Mouse (Mus musculus) CH12.LX (cell line): ENCODE data around the gene Krtap3-2. TPM values are rescaled to one million over a fixed set of nuclear protein-coding genes. Genes with fewer than 3 reads are reported as not detected.
"Not testable (repeated sequence)": the region's sequence is repeated elsewhere in the genome, so short reads cannot be mapped to it uniquely, and the experiment has no call there.

Source experiments
- DNase-seq: peaks from one replicate; pipeline ENCODE4 v3.0.0-alpha.2; 2013; ENCODE audit errors: extremely low read depth
- H3K27ac ChIP-seq: 2 replicates; pipeline ENCODE4 v1.5.1; 2012; ENCODE audit warnings: low read depth, mild to moderate bottlenecking, control low read depth, moderate library complexity; ENCODE audit not compliant: insufficient read depth
- H3K27me3 ChIP-seq: replicated peaks from 2 replicates; pipeline ENCODE3; 2012; ENCODE audit warnings: inconsistent platforms
- H3K36me3 ChIP-seq, 2 experiments: replicated peaks in 1 of 2; 2 replicates each; pipeline versions ENCODE3 to v1.6.1; 2012; ENCODE audit warnings: inconsistent platforms in 1 of 2, low read length in 1 of 2, mild to moderate bottlenecking in 1 of 2, mixed read lengths in 1 of 2, moderate library complexity in 1 of 2; ENCODE audit not compliant: control insufficient read depth in 1 of 2, insufficient read depth in 1 of 2
- H3K4me1 ChIP-seq, 2 experiments: 2 replicates each; pipeline ENCODE4 v1.6.1; 2012; ENCODE audit warnings: inconsistent platforms in 1 of 2, moderate library complexity in 1 of 2; ENCODE audit not compliant: insufficient read depth in 2 of 2, control insufficient read depth in 1 of 2
- H3K4me2 ChIP-seq: 2 replicates; pipeline ENCODE4 v1.6.1; 2012; ENCODE audit warnings: low read depth, mild to moderate bottlenecking, control low read depth; ENCODE audit not compliant: poor library complexity, insufficient read depth, severe bottlenecking
- H3K4me3 ChIP-seq, 3 experiments: fragments of 150-350 bp in 1 of 3; sonication (generic) in 1 of 3; replicated peaks in 1 of 3; 2 replicates each; pipeline versions ENCODE3 to v1.5.1; 2011 to 2012; ENCODE audit warnings: low read depth in 2 of 3, low read length in 2 of 3, mild to moderate bottlenecking in 2 of 3, moderate library complexity in 2 of 3, control low read depth in 1 of 3, improper control_type of control experiment in 1 of 3, inconsistent platforms in 1 of 3, mixed read lengths in 1 of 3; ENCODE audit not compliant: poor library complexity in 1 of 3
- H3K79me2 ChIP-seq: replicated peaks from 2 replicates; pipeline ENCODE4 v1.6.1; 2012; ENCODE audit warnings: mild to moderate bottlenecking, moderate library complexity; ENCODE audit not compliant: control insufficient read depth, poor library complexity, insufficient read depth, severe bottlenecking; ENCODE audit errors: extremely low read depth
- H3K9ac ChIP-seq: 2 replicates; pipeline ENCODE4 v1.6.1; 2012; ENCODE audit warnings: low read depth, mild to moderate bottlenecking, control low read depth, moderate library complexity; ENCODE audit not compliant: insufficient read depth
- H3K9me3 ChIP-seq: replicated peaks from 2 replicates; pipeline ENCODE3; 2012; ENCODE audit warnings: low read length, inconsistent platforms, mixed read lengths
- ELF1 ChIP-seq: IDR thresholded peaks from 2 replicates; pipeline ENCODE4 v1.6.1; 2014; ENCODE audit warnings: low read depth, mild to moderate bottlenecking, inconsistent platforms, low read length, improper control_type of control experiment
- ETS1 ChIP-seq: conservative IDR thresholded peaks from 2 replicates; pipeline ENCODE4 v1.6.1; 2012; ENCODE audit warnings: low read depth, mild to moderate bottlenecking, inconsistent platforms, low read length, improper control_type of control experiment, moderate library complexity
- GABPA ChIP-seq: IDR thresholded peaks from 2 replicates; pipeline ENCODE4 v1.6.1; 2012; ENCODE audit warnings: low read depth, low read length, improper control_type of control experiment, inconsistent platforms; ENCODE audit not compliant: insufficient replicate concordance
- MAZ ChIP-seq: IDR thresholded peaks from 2 replicates; pipeline ENCODE4 v1.6.1; 2012; ENCODE audit warnings: low read depth, mild to moderate bottlenecking, inconsistent platforms, low read length, improper control_type of control experiment, moderate library complexity
- MEF2A ChIP-seq: IDR thresholded peaks from 2 replicates; pipeline ENCODE4 v1.6.1; 2014; ENCODE audit warnings: low read depth, mild to moderate bottlenecking, inconsistent platforms, low read length, improper control_type of control experiment, borderline replicate concordance
- MYC ChIP-seq: IDR thresholded peaks from 2 replicates; pipeline ENCODE4 v1.6.1; 2011; ENCODE audit warnings: low read depth, mild to moderate bottlenecking, improper control_type of control experiment, low read length
- NELFE ChIP-seq: IDR thresholded peaks from 2 replicates; pipeline ENCODE4 v1.6.1; 2011; ENCODE audit warnings: low read depth, low read length, improper control_type of control experiment
- RAD21 ChIP-seq: IDR thresholded peaks from 2 replicates; pipeline ENCODE4 v1.6.1; 2011; ENCODE audit warnings: low read depth, mild to moderate bottlenecking, low read length, improper control_type of control experiment, moderate library complexity
- SIN3A ChIP-seq: IDR thresholded peaks from 2 replicates; pipeline ENCODE4 v1.6.1; 2012; ENCODE audit warnings: low read length, improper control_type of control experiment, inconsistent platforms
- SMC3 ChIP-seq: IDR thresholded peaks from 2 replicates; pipeline ENCODE4 v1.6.1; 2011; ENCODE audit warnings: low read depth, low read length, improper control_type of control experiment
- TCF12 ChIP-seq: IDR thresholded peaks from 2 replicates; pipeline ENCODE4 v1.6.1; 2014; ENCODE audit warnings: low read depth, mild to moderate bottlenecking, inconsistent platforms, low read length, improper control_type of control experiment
- USF2 ChIP-seq: conservative IDR thresholded peaks from 2 replicates; pipeline ENCODE4 v1.6.1; 2011; ENCODE audit warnings: low read depth, low read length, improper control_type of control experiment
- ZC3H11A ChIP-seq: IDR thresholded peaks from 2 replicates; pipeline ENCODE4 v1.6.1; 2012; ENCODE audit warnings: low read depth, mild to moderate bottlenecking, inconsistent platforms, low read length, improper control_type of control experiment
- ZMIZ1 ChIP-seq: IDR thresholded peaks from 2 replicates; pipeline ENCODE4 v1.6.1; 2012; ENCODE audit warnings: low read depth, mild to moderate bottlenecking, inconsistent platforms, low read length, improper control_type of control experiment
- ZNF384 ChIP-seq: IDR thresholded peaks from 2 replicates; pipeline ENCODE4 v1.6.1; 2012; ENCODE audit warnings: low read depth, low read length, improper control_type of control experiment, inconsistent platforms
- dilution Hi-C: fragments of 300-500 bp; cut with MboI; formaldehyde crosslinking; loops from 2 replicates; pipeline ENCODE4 v1.14.3; 2020; ENCODE audit warnings: low sequenced_read_pairs; ENCODE audit not compliant: extremely low pct_unique_long_range_greater_than_20kb, extremely low pct_ligation_motif_present
- in situ Hi-C: fragments of 300-500 bp; cut with MboI; formaldehyde crosslinking; loops from 3 replicates; pipeline ENCODE4 v1.14.3; 2019; ENCODE audit warnings: low sequenced_read_pairs, low pct_ligation_motif_present, low pct_unique_long_range_greater_than_20kb, mixed read lengths
- polyA plus RNA-seq: library from polyadenylated mRNA; unstranded; fragments of >175 nt; gene quantifications from 2 replicates; pipeline ENCODE4 v1.2.1, GENCODE M21; 2012; ENCODE audit warnings: low read depth; ENCODE audit not compliant: insufficient read length
- total RNA-seq, 2 experiments: library from RNA; depleted of rRNA; stranded (reverse); fragments of 300-350 nt in 1 of 2; fragments of >200 nt in 1 of 2; gene quantifications; 2 replicates each; pipeline ENCODE4 v1.2.3; 2012 to 2014

The Krtap3-2 gene
- total RNA-seq (2012; rRNA removed) (not detected in 2 replicates), total RNA-seq (2014; rRNA removed) (not detected in 2 replicates), polyA plus RNA-seq (not detected in 2 replicates)

- H3K9ac ChIP-seq: no peak within 1 kb of the TSS
- in situ Hi-C loops: no loop called here
- no peak for DNase-seq
- no peak within 1 kb of the TSS for H3K4me3 ChIP-seq
- dilution Hi-C loops: no loop called here
- H3K4me1 ChIP-seq: peaks cover 0 to 6% of the 10 kb centered on the region in 2 experiments; a peak in 2 of 4 replicates
- H3K4me2 ChIP-seq: no peak within 1 kb of the TSS
- TF ChIP-seq GABPA (no peak), USF2 (no peak), NELFE (no peak), RAD21 (no peak), SMC3 (no peak), ETS1 (no peak), ZMIZ1 (no peak), MAZ (no peak), TCF12 (no peak), MEF2A (no peak), SIN3A (no peak), ZC3H11A (no peak), ZNF384 (no peak), MYC (no peak), ELF1 (no peak)
- H3K36me3 ChIP-seq: no peaks in the 10 kb centered on the region
- peaks cover 57% of the 10 kb centered on the region for H3K27me3 ChIP-seq
- no peaks in the 10 kb centered on the region for H3K9me3 ChIP-seq
- no peaks in the 10 kb centered on the region for H3K79me2 ChIP-seq
- H3K27ac ChIP-seq: no peak within 1 kb of the TSS
Measured at GRCm38 (mm10) chr11:99556753-99557152, at the start of gene Krtap3-2. Gene Krtap3-2, minus strand, starts transcription at chr11:99556853.

DNA sequence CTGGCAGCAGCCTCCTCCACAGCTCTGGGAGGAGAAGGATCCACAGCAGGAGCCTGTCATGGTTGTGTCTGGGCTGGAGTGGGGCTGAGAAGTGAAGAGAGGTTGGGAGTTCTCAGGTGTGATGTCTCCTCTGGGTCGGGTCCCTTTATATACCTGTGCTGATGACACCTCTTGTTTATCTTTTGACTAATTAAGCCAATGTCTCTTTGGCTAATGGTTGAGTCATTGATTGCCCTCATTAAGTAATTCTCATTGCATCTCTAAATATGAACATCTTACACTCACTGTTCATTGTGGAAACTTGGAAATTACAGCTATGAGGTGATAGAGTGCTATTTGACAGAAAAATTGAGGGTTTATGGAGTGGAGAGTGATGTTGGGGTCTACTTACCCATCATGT is 46.6 kb upstream of the Krtap3-2 start, which contains the start of gene Gm11938:
Gene Gm11938, minus strand, starts transcription at position 101 of the 400 bp plus-strand sequence.
- dilution Hi-C loops, H3K4me2 ChIP-seq, DNase-seq, H3K79me2 ChIP-seq, H3K27ac ChIP-seq, H3K9ac ChIP-seq, H3K36me3 ChIP-seq, H3K4me3 ChIP-seq, H3K4me1 ChIP-seq, H3K9me3 ChIP-seq, in situ Hi-C loops: not testable (repeated sequence)
- peaks cover 73% of the 10 kb centered on the region for H3K27me3 ChIP-seq

DNA sequence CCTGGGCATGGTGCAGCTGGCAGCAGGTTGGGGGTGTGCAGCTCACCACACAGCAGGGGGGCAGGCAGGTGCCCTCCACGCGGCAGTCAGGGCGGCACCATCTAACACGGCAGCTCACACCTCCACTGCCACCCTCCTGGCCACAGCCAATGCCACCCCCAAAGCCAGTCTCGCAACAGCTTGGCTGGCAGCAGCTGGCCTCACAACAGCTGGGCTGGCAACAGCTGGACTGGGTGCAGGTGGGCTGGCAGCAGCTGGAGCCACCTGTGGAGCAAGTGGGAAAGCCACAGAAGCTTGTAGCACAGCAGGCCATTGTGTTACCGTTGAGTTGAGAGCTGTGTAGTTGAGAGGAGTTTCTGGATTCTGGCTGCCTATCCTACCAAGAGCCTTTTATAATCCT is 41.1 kb upstream of the Krtap3-2 start, which contains the start of gene Krtap9-3:
Gene Krtap9-3, minus strand, starts transcription at position 364 of the 400 bp plus-strand sequence.
- H3K36me3 ChIP-seq, H3K4me2 ChIP-seq, in situ Hi-C loops, H3K9ac ChIP-seq, H3K79me2 ChIP-seq, DNase-seq, H3K4me1 ChIP-seq, H3K4me3 ChIP-seq, dilution Hi-C loops, H3K9me3 ChIP-seq, H3K27ac ChIP-seq: not testable (repeated sequence)
- peaks cover 82% of the 10 kb centered on the region for H3K27me3 ChIP-seq
